Mouse (Mus musculus): ENCODE measurements around the gene Tmem30a. TPM values are rescaled to one million over a fixed set of nuclear protein-coding genes. Genes with fewer than 3 reads are reported as not detected.

The Tmem30a gene
- polyA plus RNA-seq, 2 experiments, result 11.9 to 31.0 TPM

- Histone ChIP-seq H3K4me2 (ENCODE audit: low read depth) (no peak overlapping the region), H3K9ac (replicated peaks) (no peak overlapping the region), H3K4me1 (replicated peaks; ENCODE audit: control insufficient read depth in 2 of 2, insufficient read depth in 2 of 2, low read length in 1 of 2) (no peaks in the 10 kb centered on the region), H3K27me3 (ENCODE audit: control insufficient read depth, insufficient read depth, low read length) (no peaks in the 10 kb centered on the region), H3K36me3 (replicated peaks; ENCODE audit: control insufficient read depth, insufficient read depth, low read depth) (no peaks in the 10 kb centered on the region), H3K9me3 (ENCODE audit: control insufficient read depth, low read length) (no peaks in the 10 kb centered on the region), H3K27ac (no peak overlapping the region), H3K4me3 (ENCODE audit: insufficient read depth in 1 of 2, low read depth in 2 of 2, low read length in 2 of 2) (no peak overlapping the region)
- WGBS (ENCODE audit: insufficient replicate concordance), result 66% methylated on average over 23 of the region's 23 CpGs
- TF ChIP-seq CTCF (IDR thresholded peaks at IDR 0.05; ENCODE audit: low read depth) (no peak), EP300 (IDR thresholded peaks at IDR 0.05; ENCODE audit: low read depth) (no peak)
- DNase-seq (ENCODE audit: low read depth in 3 of 3, low spot score in 3 of 3) (no peak), ATAC-seq (ENCODE audit: insufficient read depth) (no peak)
These were observed 36.8 kb upstream of the Tmem30a start for GRCm38 (mm10) chr9:79829842-79830800.

- Histone ChIP-seq H3K27me3 (ENCODE audit: control insufficient read depth, insufficient read depth, low read length) (no peaks in the 10 kb centered on the region), H3K9ac (replicated peaks) (no peak overlapping the region), H3K36me3 (replicated peaks; ENCODE audit: control insufficient read depth, insufficient read depth, low read depth) (no peaks in the 10 kb centered on the region), H3K4me1 (replicated peaks; ENCODE audit: control insufficient read depth in 2 of 2, insufficient read depth in 2 of 2, low read length in 1 of 2) (no peaks in the 10 kb centered on the region), H3K27ac (no peak overlapping the region), H3K4me2 (ENCODE audit: low read depth) (no peak overlapping the region), H3K9me3 (ENCODE audit: control insufficient read depth, low read length) (no peaks in the 10 kb centered on the region), H3K4me3 (ENCODE audit: insufficient read depth in 1 of 2, low read depth in 2 of 2, low read length in 2 of 2) (no peak overlapping the region)
- TF ChIP-seq CTCF (IDR thresholded peaks at IDR 0.05; ENCODE audit: low read depth) (no peak), EP300 (IDR thresholded peaks at IDR 0.05; ENCODE audit: low read depth) (no peak)
- 41% methylated on average over 2 of the region's 2 CpGs for WGBS (ENCODE audit: insufficient replicate concordance)
- ATAC-seq (ENCODE audit: insufficient read depth) (no peak), DNase-seq (ENCODE audit: low read depth in 3 of 3, low spot score in 3 of 3) (no peak)
These were observed 33.8 kb upstream of the Tmem30a start for GRCm38 (mm10) chr9:79827072-79827471.

- H3K4me2 ChIP-seq (ENCODE audit: low read depth), result no peak overlapping the region
- no peaks in the 10 kb centered on the region for H3K36me3 ChIP-seq (replicated peaks; ENCODE audit: control insufficient read depth, insufficient read depth, low read depth)
- H3K9me3 ChIP-seq (ENCODE audit: control insufficient read depth, low read length), result no peaks in the 10 kb centered on the region
- H3K27me3 ChIP-seq (ENCODE audit: control insufficient read depth, insufficient read depth, low read length), result no peaks in the 10 kb centered on the region
- H3K4me1 ChIP-seq (replicated peaks; ENCODE audit: control insufficient read depth in 2 of 2, insufficient read depth in 2 of 2, low read length in 1 of 2), result no peaks in the 10 kb centered on the region
- no peak for ATAC-seq (ENCODE audit: insufficient read depth)
- DNase-seq (ENCODE audit: low read depth in 3 of 3, low spot score in 3 of 3), result no peak
- WGBS (ENCODE audit: insufficient replicate concordance), result 78% methylated on average over 7 of the region's 7 CpGs
- no peak overlapping the region for H3K9ac ChIP-seq (replicated peaks)
- H3K4me3 ChIP-seq (ENCODE audit: insufficient read depth in 1 of 2, low read depth in 2 of 2, low read length in 2 of 2), result no peak overlapping the region
- H3K27ac ChIP-seq, result no peak overlapping the region
- TF ChIP-seq CTCF (IDR thresholded peaks at IDR 0.05; ENCODE audit: low read depth) (no peak), EP300 (IDR thresholded peaks at IDR 0.05; ENCODE audit: low read depth) (no peak)
These were observed 32.2 kb upstream of the Tmem30a start for GRCm38 (mm10) chr9:79825526-79825925.

GRCm38 (mm10) chr9:79823856-79824255, 30.5 kb upstream of the Tmem30a start:
- Histone ChIP-seq H3K9ac (replicated peaks) (no peak overlapping the region), H3K9me3 (ENCODE audit: control insufficient read depth, low read length) (no peaks in the 10 kb centered on the region), H3K36me3 (replicated peaks; ENCODE audit: control insufficient read depth, insufficient read depth, low read depth) (no peaks in the 10 kb centered on the region), H3K4me3 (ENCODE audit: insufficient read depth in 1 of 2, low read depth in 2 of 2, low read length in 2 of 2) (no peak overlapping the region), H3K27me3 (ENCODE audit: control insufficient read depth, insufficient read depth, low read length) (no peaks in the 10 kb centered on the region), H3K4me2 (ENCODE audit: low read depth) (no peak overlapping the region), H3K27ac (no peak overlapping the region), H3K4me1 (replicated peaks; ENCODE audit: control insufficient read depth in 2 of 2, insufficient read depth in 2 of 2, low read length in 1 of 2) (no peaks in the 10 kb centered on the region)
- DNase-seq (ENCODE audit: low read depth in 3 of 3, low spot score in 3 of 3) (no peak), ATAC-seq (ENCODE audit: insufficient read depth) (no peak)
- WGBS (ENCODE audit: insufficient replicate concordance), result 69% methylated on average over 2 of the region's 2 CpGs
- TF ChIP-seq CTCF (IDR thresholded peaks at IDR 0.05; ENCODE audit: low read depth) (no peak), EP300 (IDR thresholded peaks at IDR 0.05; ENCODE audit: low read depth) (no peak)

- Histone ChIP-seq H3K9me3 (ENCODE audit: control insufficient read depth, low read length) (no peaks in the 10 kb centered on the region), H3K4me2 (ENCODE audit: low read depth) (no peak overlapping the region), H3K4me1 (replicated peaks; ENCODE audit: control insufficient read depth in 2 of 2, insufficient read depth in 2 of 2, low read length in 1 of 2) (no peaks in the 10 kb centered on the region), H3K36me3 (replicated peaks; ENCODE audit: control insufficient read depth, insufficient read depth, low read depth) (no peaks in the 10 kb centered on the region), H3K27me3 (ENCODE audit: control insufficient read depth, insufficient read depth, low read length) (no peaks in the 10 kb centered on the region), H3K27ac (no peak overlapping the region), H3K4me3 (ENCODE audit: insufficient read depth in 1 of 2, low read depth in 2 of 2, low read length in 2 of 2) (no peak overlapping the region), H3K9ac (replicated peaks) (no peak overlapping the region)
- DNase-seq (ENCODE audit: low read depth in 3 of 3, low spot score in 3 of 3) (no peak), ATAC-seq (ENCODE audit: insufficient read depth) (no peak)
- TF ChIP-seq EP300 (IDR thresholded peaks at IDR 0.05; ENCODE audit: low read depth) (no peak), CTCF (IDR thresholded peaks at IDR 0.05; ENCODE audit: low read depth) (no peak)
- 62% methylated on average over 4 of the region's 4 CpGs for WGBS (ENCODE audit: insufficient replicate concordance)
These were observed 30.1 kb upstream of the Tmem30a start for GRCm38 (mm10) chr9:79823438-79823837.
